Mouse (Mus musculus): ENCODE data around the gene Cdh12. TPM values are rescaled to one million over a fixed set of nuclear protein-coding genes. Genes with fewer than 3 reads are reported as not detected.
"Not testable (repeated sequence)": the region's sequence is repeated elsewhere in the genome, so short reads cannot be mapped to it uniquely, and the experiment has no call there.

Gene Cdh12
- polyA plus RNA-seq, 1 experiment from 2014 or later = 1.4 TPM

DNA sequence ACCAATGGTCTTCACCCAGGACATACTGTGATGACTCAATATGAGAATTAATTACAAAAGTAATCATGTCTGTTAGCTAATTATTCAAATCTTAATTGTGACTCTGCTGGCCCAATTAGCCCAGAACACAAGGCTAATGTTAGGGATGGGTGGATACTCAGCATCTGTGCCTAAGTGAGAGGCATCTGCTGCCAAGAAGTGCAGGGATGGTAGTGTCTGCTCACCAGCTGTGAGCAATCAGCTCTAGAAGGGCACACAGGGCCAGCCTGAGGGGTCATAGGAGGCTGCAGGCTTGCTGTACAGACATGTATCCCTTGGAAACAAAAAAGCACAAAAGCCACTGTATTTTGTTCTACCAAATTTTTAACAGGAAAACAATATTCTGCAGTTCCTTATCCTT, 681.6 kb downstream of the Cdh12 start:
- H3K9me3 ChIP-seq (ENCODE audit: control insufficient read depth, low read depth, low read length) = no peaks in the 10 kb centered on the region
- no peak for ATAC-seq (ENCODE audit: insufficient number of reproducible peaks, insufficient read depth, low FRiP score, low read depth)
- H3K4me2 ChIP-seq (replicated peaks; ENCODE audit: low read depth, low read length) = no peak overlapping the region
- H3K27ac ChIP-seq (ENCODE audit: low read length) = no peak overlapping the region
- H3K4me3 ChIP-seq (ENCODE audit: low read depth, low read length) = no peak overlapping the region
- no peak overlapping the region for H3K9ac ChIP-seq (replicated peaks; ENCODE audit: low read depth, low read length)
- no peaks in the 10 kb centered on the region for H3K27me3 ChIP-seq (ENCODE audit: control insufficient read depth, insufficient read depth, low read length)
- no peaks in the 10 kb centered on the region for H3K4me1 ChIP-seq (ENCODE audit: control insufficient read depth, insufficient read depth, low read length)
- no peaks in the 10 kb centered on the region for H3K36me3 ChIP-seq (ENCODE audit: control insufficient read depth, insufficient read depth, low read length)

GRCm38 (mm10) chr15:21132999-21133398, 683.9 kb downstream of the Cdh12 start:
- Histone ChIP-seq H3K36me3 (ENCODE audit: control insufficient read depth, insufficient read depth, low read length) (no peaks in the 10 kb centered on the region), H3K9me3 (ENCODE audit: control insufficient read depth, low read depth, low read length) (no peaks in the 10 kb centered on the region), H3K4me2 (replicated peaks; ENCODE audit: low read depth, low read length) (no peak overlapping the region), H3K27ac (ENCODE audit: low read length) (no peak overlapping the region), H3K9ac (replicated peaks; ENCODE audit: low read depth, low read length) (no peak overlapping the region), H3K4me3 (ENCODE audit: low read depth, low read length) (no peak overlapping the region), H3K27me3 (ENCODE audit: control insufficient read depth, insufficient read depth, low read length) (no peaks in the 10 kb centered on the region), H3K4me1 (ENCODE audit: control insufficient read depth, insufficient read depth, low read length) (no peaks in the 10 kb centered on the region)
- no peak for ATAC-seq (ENCODE audit: insufficient number of reproducible peaks, insufficient read depth, low FRiP score, low read depth)

GRCm38 (mm10) chr15:21146896-21147295, 697.8 kb downstream of the Cdh12 start:
- Histone ChIP-seq H3K27ac (ENCODE audit: low read length) (no peak overlapping the region), H3K4me1 (ENCODE audit: control insufficient read depth, insufficient read depth, low read length) (no peaks in the 10 kb centered on the region), H3K27me3 (ENCODE audit: control insufficient read depth, insufficient read depth, low read length) (no peaks in the 10 kb centered on the region), H3K4me2 (replicated peaks; ENCODE audit: low read depth, low read length) (no peak overlapping the region), H3K9me3 (ENCODE audit: control insufficient read depth, low read depth, low read length) (no peaks in the 10 kb centered on the region), H3K4me3 (ENCODE audit: low read depth, low read length) (no peak overlapping the region), H3K36me3 (ENCODE audit: control insufficient read depth, insufficient read depth, low read length) (no peaks in the 10 kb centered on the region), H3K9ac (replicated peaks; ENCODE audit: low read depth, low read length) (no peak overlapping the region)
- no peak for ATAC-seq (ENCODE audit: insufficient number of reproducible peaks, insufficient read depth, low FRiP score, low read depth)
- WGBS = 79% methylated on average over 4 of the region's 4 CpGs

DNA sequence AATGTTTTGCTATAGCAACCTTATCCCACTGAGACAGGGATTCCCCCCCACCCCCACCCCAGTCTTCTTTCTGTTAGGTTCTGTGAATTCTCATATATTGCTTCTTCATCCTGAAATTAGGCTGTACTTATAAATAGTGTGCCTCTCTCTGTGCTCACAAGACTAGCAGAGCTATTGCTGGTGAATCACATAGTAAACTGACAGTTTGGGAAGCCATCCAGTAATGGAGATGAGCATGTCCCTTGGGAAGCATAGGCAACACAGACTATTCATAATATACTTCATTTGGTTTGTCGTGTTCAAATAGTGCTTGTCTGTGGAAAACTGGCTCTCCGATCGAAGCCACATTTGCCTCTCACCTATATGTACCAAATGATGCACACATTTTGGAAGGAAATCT, 704.5 kb downstream of the Cdh12 start:
- ATAC-seq (ENCODE audit: insufficient number of reproducible peaks, insufficient read depth, low FRiP score, low read depth) = no peak
- Histone ChIP-seq H3K27ac (ENCODE audit: low read length) (no peak overlapping the region), H3K9me3 (ENCODE audit: control insufficient read depth, low read depth, low read length) (no peaks in the 10 kb centered on the region), H3K4me2 (replicated peaks; ENCODE audit: low read depth, low read length) (no peak overlapping the region), H3K4me3 (ENCODE audit: low read depth, low read length) (no peak overlapping the region), H3K36me3 (ENCODE audit: control insufficient read depth, insufficient read depth, low read length) (no peaks in the 10 kb centered on the region), H3K9ac (replicated peaks; ENCODE audit: low read depth, low read length) (no peak overlapping the region), H3K4me1 (ENCODE audit: control insufficient read depth, insufficient read depth, low read length) (no peaks in the 10 kb centered on the region), H3K27me3 (ENCODE audit: control insufficient read depth, insufficient read depth, low read length) (no peaks in the 10 kb centered on the region)
- 94% methylated on average over 3 of the region's 3 CpGs for WGBS

GRCm38 (mm10) chr15:21179727-21180126, 730.7 kb downstream of the Cdh12 start:
- no peak overlapping the region for H3K27ac ChIP-seq (ENCODE audit: low read length)
- H3K9me3 ChIP-seq (ENCODE audit: control insufficient read depth, low read depth, low read length) = no peaks in the 10 kb centered on the region
- H3K4me2 ChIP-seq (replicated peaks; ENCODE audit: low read depth, low read length) = no peak overlapping the region
- no peak overlapping the region for H3K4me3 ChIP-seq (ENCODE audit: low read depth, low read length)
- WGBS = 52% methylated on average over 5 of the region's 5 CpGs
- no peaks in the 10 kb centered on the region for H3K27me3 ChIP-seq (ENCODE audit: control insufficient read depth, insufficient read depth, low read length)
- no peak for ATAC-seq (ENCODE audit: insufficient number of reproducible peaks, insufficient read depth, low FRiP score, low read depth)
- H3K36me3 ChIP-seq (ENCODE audit: control insufficient read depth, insufficient read depth, low read length) = no peaks in the 10 kb centered on the region
- no peak overlapping the region for H3K9ac ChIP-seq (replicated peaks; ENCODE audit: low read depth, low read length)
- H3K4me1 ChIP-seq (ENCODE audit: control insufficient read depth, insufficient read depth, low read length) = no peaks in the 10 kb centered on the region

DNA sequence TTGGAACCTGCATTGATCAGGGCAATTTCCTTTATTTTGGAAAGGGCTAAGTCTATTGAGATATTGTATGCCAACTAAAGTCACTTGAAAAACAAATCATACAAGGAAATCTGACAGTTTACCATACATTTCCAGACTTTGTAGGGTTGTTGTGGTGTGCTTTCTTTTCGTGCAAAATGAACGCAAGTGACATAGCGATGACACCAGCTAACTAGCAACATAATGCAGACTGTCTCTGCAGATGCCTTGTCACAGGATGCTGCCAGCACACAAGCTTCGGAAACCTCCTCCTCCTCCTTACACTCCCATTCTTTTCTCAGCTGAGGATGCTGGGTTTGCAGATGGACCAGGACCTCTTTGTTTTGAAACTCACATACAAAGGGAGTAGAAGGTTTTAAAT, 731.1 kb downstream of the Cdh12 start:
- Histone ChIP-seq H3K9ac (replicated peaks; ENCODE audit: low read depth, low read length) (no peak overlapping the region), H3K4me3 (ENCODE audit: low read depth, low read length) (no peak overlapping the region), H3K27ac (ENCODE audit: low read length) (no peak overlapping the region), H3K36me3 (ENCODE audit: control insufficient read depth, insufficient read depth, low read length) (no peaks in the 10 kb centered on the region), H3K4me2 (replicated peaks; ENCODE audit: low read depth, low read length) (no peak overlapping the region), H3K9me3 (ENCODE audit: control insufficient read depth, low read depth, low read length) (no peaks in the 10 kb centered on the region), H3K4me1 (ENCODE audit: control insufficient read depth, insufficient read depth, low read length) (no peaks in the 10 kb centered on the region), H3K27me3 (ENCODE audit: control insufficient read depth, insufficient read depth, low read length) (no peaks in the 10 kb centered on the region)
- ATAC-seq (ENCODE audit: insufficient number of reproducible peaks, insufficient read depth, low FRiP score, low read depth) = no peak
- WGBS = 72% methylated on average over 4 of the region's 4 CpGs

DNA sequence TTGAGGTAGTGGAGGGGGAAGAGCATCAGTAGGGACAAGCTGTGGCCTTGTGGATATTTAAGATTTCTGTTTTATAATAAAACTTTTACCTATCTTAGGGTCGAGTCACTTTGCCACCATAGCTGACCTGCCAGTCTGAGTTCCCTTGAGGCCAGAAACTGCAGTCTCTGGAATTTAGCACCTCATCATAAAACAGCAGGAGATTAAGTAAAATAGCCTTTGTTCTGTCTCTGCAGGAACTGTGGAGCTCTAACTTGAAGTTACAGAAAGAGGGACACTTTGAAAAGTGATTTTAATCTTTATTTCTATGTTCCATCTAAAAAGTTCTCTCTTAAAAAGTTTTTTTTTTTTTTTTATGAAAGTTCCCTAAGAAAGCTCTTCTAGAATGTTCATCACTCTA, 736.7 kb downstream of the Cdh12 start:
- no peak for ATAC-seq (ENCODE audit: insufficient number of reproducible peaks, insufficient read depth, low FRiP score, low read depth)
- Histone ChIP-seq H3K9me3 (ENCODE audit: control insufficient read depth, low read depth, low read length) (no peaks in the 10 kb centered on the region), H3K9ac (replicated peaks; ENCODE audit: low read depth, low read length) (no peak overlapping the region), H3K4me1 (ENCODE audit: control insufficient read depth, insufficient read depth, low read length) (no peaks in the 10 kb centered on the region), H3K4me2 (replicated peaks; ENCODE audit: low read depth, low read length) (no peak overlapping the region), H3K36me3 (ENCODE audit: control insufficient read depth, insufficient read depth, low read length) (no peaks in the 10 kb centered on the region), H3K4me3 (ENCODE audit: low read depth, low read length) (no peak overlapping the region), H3K27ac (ENCODE audit: low read length) (no peak overlapping the region), H3K27me3 (ENCODE audit: control insufficient read depth, insufficient read depth, low read length) (no peaks in the 10 kb centered on the region)
- WGBS = 73% methylated on average over 1 of the region's 1 CpGs

DNA sequence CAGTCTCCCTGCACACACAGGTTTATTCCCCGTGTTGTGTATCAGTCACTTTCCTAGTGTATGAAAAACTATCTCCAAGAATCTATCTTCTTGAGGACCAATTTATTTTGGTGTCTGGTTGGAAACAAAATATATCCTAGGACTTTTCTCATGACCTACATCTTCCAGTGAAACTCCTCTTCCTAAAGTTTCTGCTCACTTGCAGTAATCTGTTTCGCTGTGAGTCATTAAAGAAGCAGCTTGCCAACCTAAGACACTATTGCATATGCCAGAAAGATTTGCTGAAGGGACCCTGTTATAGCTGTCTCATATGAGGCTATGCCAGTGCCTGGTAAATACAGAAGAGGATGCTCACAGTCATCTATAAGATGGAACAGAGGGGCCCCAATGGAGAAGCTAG, 761.0 kb downstream of the Cdh12 start:
- 85% methylated on average over 2 of the region's 2 CpGs for WGBS
- not testable (repeated sequence) for ATAC-seq (ENCODE audit: insufficient number of reproducible peaks, insufficient read depth, low FRiP score, low read depth); H3K9me3 ChIP-seq (ENCODE audit: control insufficient read depth, low read depth, low read length); H3K4me3 ChIP-seq (ENCODE audit: low read depth, low read length); H3K4me2 ChIP-seq (replicated peaks; ENCODE audit: low read depth, low read length); H3K27ac ChIP-seq (ENCODE audit: low read length); H3K27me3 ChIP-seq (ENCODE audit: control insufficient read depth, insufficient read depth, low read length); H3K4me1 ChIP-seq (ENCODE audit: control insufficient read depth, insufficient read depth, low read length); H3K9ac ChIP-seq (replicated peaks; ENCODE audit: low read depth, low read length); H3K36me3 ChIP-seq (ENCODE audit: control insufficient read depth, insufficient read depth, low read length)

- H3K4me1 ChIP-seq (ENCODE audit: control insufficient read depth, insufficient read depth, low read length) = no peaks in the 10 kb centered on the region
- 92% methylated on average over 5 of the region's 5 CpGs for WGBS
- no peak overlapping the region for H3K4me3 ChIP-seq (ENCODE audit: low read depth, low read length)
- H3K27ac ChIP-seq (ENCODE audit: low read length) = no peak overlapping the region
- H3K36me3 ChIP-seq (ENCODE audit: control insufficient read depth, insufficient read depth, low read length) = no peaks in the 10 kb centered on the region
- no peaks in the 10 kb centered on the region for H3K27me3 ChIP-seq (ENCODE audit: control insufficient read depth, insufficient read depth, low read length)
- no peaks in the 10 kb centered on the region for H3K9me3 ChIP-seq (ENCODE audit: control insufficient read depth, low read depth, low read length)
- H3K9ac ChIP-seq (replicated peaks; ENCODE audit: low read depth, low read length) = no peak overlapping the region
- ATAC-seq (ENCODE audit: insufficient number of reproducible peaks, insufficient read depth, low FRiP score, low read depth) = no peak
- no peak overlapping the region for H3K4me2 ChIP-seq (replicated peaks; ENCODE audit: low read depth, low read length)
These were observed 773.9 kb downstream of the Cdh12 start for GRCm38 (mm10) chr15:21223006-21223405.

Measured in stomach, embryonic 14.5 days (tissue).